Mouse (Mus musculus): Measurements from ENCODE around the gene Npas3. TPM values are rescaled to one million over a fixed set of nuclear protein-coding genes. Genes with fewer than 3 reads are reported as not detected.

The Npas3 gene
- polyA plus RNA-seq, 1 experiment from 2014 or later = 31.3 TPM

DNA sequence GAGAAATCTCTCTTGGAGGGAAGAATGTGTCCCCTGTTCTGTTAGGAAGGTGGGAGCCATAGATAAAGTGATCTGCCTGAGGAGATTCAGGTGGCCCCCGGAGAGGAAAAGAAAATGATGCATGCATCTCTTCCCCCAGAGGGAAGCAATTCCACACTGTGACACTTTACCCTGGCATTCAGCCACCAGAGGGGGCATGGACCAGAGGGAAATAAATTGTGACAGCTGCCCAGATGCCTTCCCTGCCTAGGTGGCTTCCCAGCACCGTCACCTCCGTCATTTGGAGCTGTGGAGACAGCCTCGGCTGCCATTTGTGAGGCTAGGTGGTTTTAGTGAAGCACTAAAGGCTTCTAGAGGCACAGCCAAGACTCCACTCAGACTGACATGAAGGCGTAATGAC is 498.2 kb downstream of the Npas3 start:
- no peak overlapping the region for H3K9ac ChIP-seq
- no peaks in the 10 kb centered on the region for H3K9me3 ChIP-seq
- 0 out of 2 replicates have a peak, but pooled peaks have one; percentile 48 for ATAC-seq (replicated peaks)
- WGBS = 58% methylated on average over 5 of the region's 5 CpGs
- H3K27ac ChIP-seq = no peak overlapping the region
- no peaks in the 10 kb centered on the region for H3K36me3 ChIP-seq (replicated peaks)
- no peaks in the 10 kb centered on the region for H3K27me3 ChIP-seq (replicated peaks)
- no peak overlapping the region for H3K4me3 ChIP-seq
- peaks cover 8% of the 10 kb centered on the region; the same call in 1 of the 2 replicates for H3K4me1 ChIP-seq
- no peak overlapping the region for H3K4me2 ChIP-seq

DNA sequence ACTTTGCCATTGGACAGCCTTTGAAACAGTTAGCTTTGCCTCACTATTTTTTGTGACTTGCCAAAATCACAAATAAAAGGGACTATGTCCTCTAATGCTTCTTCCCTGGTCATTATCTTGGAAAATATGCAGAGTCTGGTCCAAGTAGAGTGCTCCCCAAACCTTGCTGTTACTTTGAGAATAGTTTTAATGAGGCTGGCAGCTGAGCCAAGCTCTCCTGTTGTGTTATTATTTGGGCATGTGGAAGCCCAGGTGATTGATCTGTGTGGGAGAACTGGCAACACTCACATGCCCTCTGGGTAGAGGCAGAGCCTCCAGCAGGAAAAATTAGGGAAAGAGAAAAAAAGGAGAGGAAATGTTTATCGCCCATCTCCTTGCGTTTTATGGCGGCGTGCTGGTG is 500.9 kb downstream of the Npas3 start:
- Histone ChIP-seq H3K27ac (no peak overlapping the region), H3K27me3 (replicated peaks) (no peaks in the 10 kb centered on the region), H3K4me3 (no peak overlapping the region), H3K4me1 (peaks cover 32% of the 10 kb centered on the region), H3K9ac (no peak overlapping the region), H3K36me3 (replicated peaks) (no peaks in the 10 kb centered on the region), H3K9me3 (no peaks in the 10 kb centered on the region), H3K4me2 (no peak overlapping the region)
- 0 out of 2 replicates have a peak, but pooled peaks have one; percentile 25 for ATAC-seq (replicated peaks)
- 58% methylated on average over 4 of the region's 4 CpGs for WGBS

DNA sequence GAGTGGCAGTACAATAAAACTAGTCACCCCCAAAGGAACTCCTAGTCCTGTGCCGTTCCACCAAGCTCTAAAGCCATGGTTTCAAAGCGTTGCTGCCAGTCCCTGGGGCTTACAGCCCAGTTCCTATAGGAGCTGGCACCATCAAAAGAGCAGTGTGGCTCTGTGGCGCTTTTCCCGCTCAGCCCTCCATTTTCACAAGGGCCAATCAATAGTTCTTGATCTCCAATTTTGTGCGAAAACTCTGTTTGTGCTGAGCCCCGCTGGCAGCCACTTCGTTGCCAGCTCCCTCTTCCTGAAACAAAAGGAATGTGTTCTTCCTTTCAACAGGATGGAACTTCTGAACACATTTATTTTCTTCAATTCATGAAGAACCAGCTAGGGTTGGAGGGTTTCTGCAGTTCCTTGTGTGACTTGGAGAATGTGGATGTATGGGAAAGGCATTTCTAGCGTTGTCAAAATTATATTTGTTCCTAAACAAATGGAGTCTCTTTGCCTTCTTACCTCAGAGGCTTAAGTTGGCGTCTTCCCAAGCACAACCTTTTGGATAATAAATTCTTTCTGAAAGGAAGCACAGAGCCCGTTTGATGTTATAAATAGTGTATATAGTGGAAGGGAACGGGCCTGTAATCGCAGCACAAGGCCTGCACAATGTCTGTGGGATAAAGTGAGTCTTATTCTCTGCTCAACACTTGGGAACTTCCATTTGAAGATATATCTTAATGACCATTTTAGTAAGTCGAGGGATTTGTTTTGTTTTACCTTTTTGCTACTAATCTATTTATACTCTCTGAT is 504.0 kb downstream of the Npas3 start:
- Histone ChIP-seq H3K4me2 (no peak overlapping the region), H3K4me3 (no peak overlapping the region), H3K4me1 (peaks cover 30% of the 10 kb centered on the region), H3K36me3 (replicated peaks) (no peaks in the 10 kb centered on the region), H3K9me3 (no peaks in the 10 kb centered on the region), H3K9ac (no peak overlapping the region), H3K27ac (no peak overlapping the region; the same call in 1 of the 2 replicates), H3K27me3 (replicated peaks) (no peaks in the 10 kb centered on the region)
- WGBS = 53% methylated on average over 13 of the region's 13 CpGs
- ATAC-seq (replicated peaks) = no peak

DNA sequence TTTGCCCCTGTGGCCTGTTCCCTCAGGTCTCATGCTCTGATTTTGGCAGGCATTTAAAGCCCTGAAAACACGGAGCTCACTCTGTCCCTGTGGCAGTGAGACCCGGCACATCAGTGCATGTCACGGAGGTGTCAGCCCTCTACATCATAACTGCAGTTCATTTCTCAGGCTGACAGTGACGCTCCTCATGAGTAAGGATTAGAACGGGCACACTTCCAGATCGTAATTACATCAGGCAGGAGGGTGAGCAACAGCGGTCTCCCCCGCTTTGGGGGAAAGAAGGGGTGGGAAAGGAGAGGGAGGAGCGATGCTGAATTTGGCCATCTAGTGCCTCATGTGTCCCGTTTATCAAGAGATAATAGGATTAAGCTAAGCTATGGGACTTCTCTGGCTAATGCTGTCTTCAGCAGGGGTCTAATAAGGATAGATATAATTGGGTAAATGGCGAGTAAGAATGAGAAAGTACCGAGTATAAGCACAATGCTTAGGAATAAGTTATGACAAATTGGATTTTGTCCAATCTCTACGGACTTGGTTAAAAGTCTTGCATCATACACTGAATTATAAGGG is 505.0 kb downstream of the Npas3 start:
- peak; percentile 65 for ATAC-seq (replicated peaks)
- Histone ChIP-seq H3K36me3 (replicated peaks) (no peaks in the 10 kb centered on the region), H3K4me3 (no peak overlapping the region), H3K27ac (no peak overlapping the region), H3K27me3 (replicated peaks) (no peaks in the 10 kb centered on the region), H3K9ac (no peak overlapping the region), H3K4me1 (peaks cover 30% of the 10 kb centered on the region), H3K4me2 (peak overlapping the region; percentile 34), H3K9me3 (no peaks in the 10 kb centered on the region)
- 9% methylated on average over 13 of the region's 13 CpGs for WGBS

DNA sequence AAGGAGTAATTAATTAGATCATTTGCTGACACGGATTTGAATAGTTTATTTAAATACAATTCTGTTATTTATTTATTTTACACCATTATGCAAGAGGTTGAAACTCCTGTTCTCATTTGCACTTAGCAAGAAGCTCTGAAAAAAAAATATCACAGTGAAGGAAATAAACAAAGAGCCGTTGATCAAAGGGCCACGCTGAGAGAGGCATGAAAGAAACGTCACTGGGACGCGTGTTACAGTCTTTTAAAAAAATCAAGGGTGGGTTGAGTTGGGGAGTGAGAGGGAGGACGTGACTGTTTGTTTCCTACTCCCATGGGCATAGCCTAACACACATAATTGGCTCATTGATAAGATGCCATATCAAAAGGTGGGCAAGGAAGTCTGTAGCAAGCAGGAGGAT is 505.8 kb downstream of the Npas3 start:
- 21% methylated on average over 7 of the region's 7 CpGs for WGBS
- no peak overlapping the region for H3K9ac ChIP-seq
- no peaks in the 10 kb centered on the region for H3K27me3 ChIP-seq (replicated peaks)
- no peaks in the 10 kb centered on the region for H3K9me3 ChIP-seq
- peaks cover 30% of the 10 kb centered on the region for H3K4me1 ChIP-seq
- no peaks in the 10 kb centered on the region for H3K36me3 ChIP-seq (replicated peaks)
- H3K4me2 ChIP-seq = no peak overlapping the region
- no peak overlapping the region for H3K4me3 ChIP-seq
- no peak overlapping the region for H3K27ac ChIP-seq
- no peak for ATAC-seq (replicated peaks)

DNA sequence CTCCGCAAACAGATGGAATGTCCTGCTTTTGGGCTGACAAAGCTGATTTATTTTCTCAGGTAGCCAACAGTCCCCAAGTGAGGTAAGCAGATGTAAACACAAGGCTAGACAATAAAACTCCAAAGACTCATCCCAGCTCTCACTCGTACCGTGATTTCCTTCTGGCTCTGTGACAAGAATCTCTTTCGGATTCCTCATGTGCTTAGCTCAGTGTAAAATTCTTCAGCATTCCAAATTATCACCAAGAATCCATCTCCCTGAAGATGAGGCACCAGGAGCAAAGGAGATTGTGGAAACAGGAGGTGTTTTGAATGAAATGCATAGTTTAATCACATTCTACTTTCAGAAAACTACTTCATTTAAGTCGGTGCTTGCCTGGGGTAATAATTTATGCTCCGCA is 509.2 kb downstream of the Npas3 start:
- 70% methylated on average over 6 of the region's 6 CpGs for WGBS
- Histone ChIP-seq H3K36me3 (replicated peaks) (no peaks in the 10 kb centered on the region), H3K4me1 (peaks cover 20% of the 10 kb centered on the region), H3K9ac (no peak overlapping the region), H3K4me2 (no peak overlapping the region), H3K27me3 (replicated peaks) (no peaks in the 10 kb centered on the region), H3K9me3 (no peaks in the 10 kb centered on the region), H3K27ac (no peak overlapping the region), H3K4me3 (no peak overlapping the region)
- no peak for ATAC-seq (replicated peaks)

DNA sequence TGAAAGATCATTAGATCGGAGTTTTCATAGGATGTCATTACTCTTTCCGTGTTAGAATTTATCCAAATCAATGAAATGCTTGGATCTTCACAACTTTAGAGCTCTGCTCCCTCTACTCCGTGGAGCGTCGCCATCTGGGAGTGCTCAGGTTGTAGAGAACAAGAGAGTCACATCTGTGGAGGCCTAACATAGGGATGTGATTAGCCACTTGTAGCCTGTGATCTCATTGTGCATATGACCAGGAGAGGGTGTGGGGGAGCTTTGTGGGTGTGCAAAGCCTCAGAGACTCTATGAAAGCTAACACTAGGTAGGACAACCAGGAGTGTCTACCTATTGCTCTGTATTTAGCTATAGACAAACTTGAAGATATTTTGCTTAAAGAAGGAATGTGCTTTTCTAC is 509.9 kb downstream of the Npas3 start:
- WGBS = 78% methylated on average over 5 of the region's 5 CpGs
- no peaks in the 10 kb centered on the region for H3K27me3 ChIP-seq (replicated peaks)
- peaks cover 13% of the 10 kb centered on the region for H3K4me1 ChIP-seq
- no peak overlapping the region for H3K27ac ChIP-seq
- no peak overlapping the region for H3K4me3 ChIP-seq
- no peaks in the 10 kb centered on the region for H3K36me3 ChIP-seq (replicated peaks)
- H3K9ac ChIP-seq = no peak overlapping the region
- no peaks in the 10 kb centered on the region for H3K9me3 ChIP-seq
- no peak overlapping the region for H3K4me2 ChIP-seq
- no peak for ATAC-seq (replicated peaks)

DNA sequence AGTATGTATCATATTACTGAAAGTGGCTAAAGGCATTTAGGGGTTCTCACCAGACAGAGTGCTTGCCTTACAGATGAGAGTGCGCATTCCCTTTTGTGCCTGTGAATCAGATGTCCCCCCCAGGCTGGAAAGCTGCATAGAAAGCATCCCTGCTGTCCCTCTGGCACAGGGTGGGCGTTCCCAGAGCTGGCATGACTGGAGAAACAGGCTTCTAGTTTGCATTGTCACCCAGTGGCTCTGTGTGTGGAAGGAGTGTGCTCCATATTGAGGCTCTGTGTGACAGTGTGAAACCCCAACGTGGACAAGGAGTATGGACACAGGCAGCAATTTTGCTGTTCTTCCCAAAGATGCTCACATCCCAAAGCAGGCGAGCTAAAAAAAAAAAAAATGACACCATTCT is 515.7 kb downstream of the Npas3 start:
- peaks cover 17% of the 10 kb centered on the region for H3K4me1 ChIP-seq
- 41% methylated on average over 4 of the region's 4 CpGs for whole genome bisulfite sequencing
- no peaks in the 10 kb centered on the region for H3K36me3 ChIP-seq (replicated peaks)
- no peaks in the 10 kb centered on the region for H3K9me3 ChIP-seq
- H3K4me3 ChIP-seq = no peak overlapping the region
- no peaks in the 10 kb centered on the region for H3K27me3 ChIP-seq (replicated peaks)
- H3K9ac ChIP-seq = no peak overlapping the region
- ATAC-seq (replicated peaks) = no peak
- no peak overlapping the region for H3K4me2 ChIP-seq
- no peak overlapping the region for H3K27ac ChIP-seq

DNA sequence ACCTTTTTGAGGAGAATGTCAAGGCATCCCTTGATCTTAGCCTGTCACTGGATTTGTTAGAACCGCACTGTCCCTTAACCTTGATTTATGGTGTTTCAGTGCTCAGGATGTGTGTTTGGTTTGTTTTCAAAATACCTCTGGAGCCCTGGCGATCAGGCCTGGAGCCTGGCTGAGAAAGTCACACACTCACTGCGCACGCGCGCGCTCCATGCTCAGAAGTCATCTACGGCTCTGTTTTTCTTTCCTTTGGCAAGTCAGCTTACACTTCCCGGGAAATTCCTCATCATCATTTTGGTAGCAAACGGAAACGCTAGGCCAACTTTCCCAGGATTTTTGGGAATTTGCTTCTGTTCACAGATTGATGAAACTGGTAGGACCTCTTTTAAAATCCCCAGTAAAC is 519.9 kb downstream of the Npas3 start:
- H3K36me3 ChIP-seq (replicated peaks) = no peaks in the 10 kb centered on the region
- peak overlapping the region; percentile 34; the same call in 1 of the 2 replicates for H3K27ac ChIP-seq
- no peak overlapping the region for H3K9ac ChIP-seq
- no peak for ATAC-seq (replicated peaks)
- no peaks in the 10 kb centered on the region for H3K27me3 ChIP-seq (replicated peaks)
- H3K4me1 ChIP-seq = peaks cover 22% of the 10 kb centered on the region
- no peaks in the 10 kb centered on the region for H3K9me3 ChIP-seq
- H3K4me2 ChIP-seq = no peak overlapping the region
- WGBS = 84% methylated on average over 11 of the region's 11 CpGs
- H3K4me3 ChIP-seq = no peak overlapping the region

DNA sequence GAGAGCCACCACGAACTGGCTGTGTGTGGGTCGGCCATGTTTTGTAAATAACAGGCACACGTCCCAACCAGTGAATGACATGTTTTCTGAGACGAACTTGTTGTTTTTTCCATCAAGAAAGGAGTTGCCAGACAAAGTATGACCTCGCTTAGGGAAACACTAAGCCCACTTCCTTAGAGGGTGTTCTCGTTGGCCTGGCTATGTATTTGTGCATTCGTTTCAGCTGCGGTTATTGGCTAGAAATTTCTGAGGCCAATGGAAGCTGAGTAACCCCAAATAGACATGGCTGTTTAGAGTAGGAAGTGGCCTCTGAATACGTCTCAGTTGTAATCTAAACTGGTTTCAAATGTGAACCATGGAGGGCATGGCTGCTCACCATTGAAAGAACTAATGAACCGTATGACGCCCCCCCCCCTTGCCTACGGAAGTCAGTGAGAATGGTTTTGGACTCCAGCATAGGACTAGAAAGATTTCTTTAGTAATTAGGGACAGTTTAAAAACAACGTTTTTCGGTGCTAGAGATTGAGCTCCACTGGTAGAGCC is 523.0 kb downstream of the Npas3 start:
- no peaks in the 10 kb centered on the region for H3K36me3 ChIP-seq (replicated peaks)
- H3K27me3 ChIP-seq (replicated peaks) = no peaks in the 10 kb centered on the region
- H3K9ac ChIP-seq = no peak overlapping the region
- H3K27ac ChIP-seq = no peak overlapping the region
- H3K9me3 ChIP-seq = no peaks in the 10 kb centered on the region
- WGBS = 66% methylated on average over 14 of the region's 14 CpGs
- no peak overlapping the region for H3K4me2 ChIP-seq
- peaks cover 17% of the 10 kb centered on the region for H3K4me1 ChIP-seq
- no peak for ATAC-seq (replicated peaks)
- no peak overlapping the region for H3K4me3 ChIP-seq

DNA sequence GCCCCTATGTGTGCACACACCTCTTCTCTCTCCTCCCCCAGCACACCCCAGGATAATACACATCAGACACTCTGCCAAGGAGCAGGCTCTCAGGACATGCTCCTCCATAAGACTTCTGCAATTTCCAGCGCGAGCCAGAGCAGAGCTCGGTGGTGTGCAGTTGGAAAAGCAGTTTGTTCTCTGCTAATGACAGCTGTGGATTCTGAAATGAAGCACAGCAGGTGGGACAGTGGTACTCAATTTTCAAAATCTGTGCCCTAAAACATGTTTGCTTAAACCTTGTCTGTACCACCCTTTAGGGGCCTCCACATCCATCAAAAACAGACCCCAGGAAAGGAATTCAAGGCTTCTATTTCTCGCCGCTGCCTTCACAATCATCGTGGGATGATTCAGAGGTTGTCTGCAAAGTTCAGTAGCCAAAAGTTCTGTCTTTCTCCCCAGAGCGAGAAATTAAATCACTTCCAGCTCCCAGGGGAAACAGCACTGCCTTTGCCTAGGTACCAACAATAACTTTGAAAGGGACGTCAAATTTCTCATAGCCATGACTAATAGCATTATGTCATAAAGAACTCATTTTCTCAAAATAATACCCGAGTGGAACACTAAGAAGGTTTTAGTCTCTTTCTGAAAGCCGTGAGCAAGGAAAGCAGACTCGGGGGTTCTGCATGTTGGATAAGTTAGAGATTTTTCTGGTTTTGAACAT is 533.5 kb downstream of the Npas3 start:
- no peak for ATAC-seq (replicated peaks)
- no peak overlapping the region for H3K9ac ChIP-seq
- H3K36me3 ChIP-seq (replicated peaks) = no peaks in the 10 kb centered on the region
- H3K27ac ChIP-seq = no peak overlapping the region
- H3K4me2 ChIP-seq = no peak overlapping the region
- peaks cover 19% of the 10 kb centered on the region for H3K4me1 ChIP-seq
- 33% methylated on average over 11 of the region's 11 CpGs for WGBS
- H3K27me3 ChIP-seq (replicated peaks) = no peaks in the 10 kb centered on the region
- no peak overlapping the region for H3K4me3 ChIP-seq
- H3K9me3 ChIP-seq = no peaks in the 10 kb centered on the region

DNA sequence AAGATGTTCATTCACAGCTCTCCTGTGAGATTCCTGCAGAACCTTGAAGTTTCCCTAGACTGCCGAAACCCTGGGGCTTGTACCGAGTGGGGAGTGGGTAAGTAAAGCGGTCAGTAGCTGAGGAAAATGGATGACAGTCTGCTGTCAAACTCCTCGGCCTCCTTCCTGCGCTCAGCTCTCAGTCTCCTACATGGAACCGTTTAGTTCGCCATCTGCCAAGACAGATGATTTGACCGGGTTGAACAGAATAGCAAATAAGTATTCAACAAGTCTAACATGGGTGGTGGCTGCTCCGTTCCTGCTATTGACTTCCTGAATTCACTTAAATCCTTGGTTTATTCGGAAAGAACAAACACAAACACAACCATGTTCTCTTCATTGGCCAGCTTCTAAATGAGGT is 541.0 kb downstream of the Npas3 start:
- Histone ChIP-seq H3K9ac (no peak overlapping the region), H3K36me3 (replicated peaks) (no peaks in the 10 kb centered on the region), H3K4me2 (no peak overlapping the region), H3K27ac (no peak overlapping the region), H3K27me3 (replicated peaks) (no peaks in the 10 kb centered on the region), H3K4me1 (0 out of 2 replicates have a peak, but pooled peaks cover 7% of the 10 kb centered on the region), H3K9me3 (no peaks in the 10 kb centered on the region), H3K4me3 (no peak overlapping the region)
- no peak for ATAC-seq (replicated peaks)
- 85% methylated on average over 10 of the region's 10 CpGs for WGBS

All from midbrain, embryonic 15.5 days (tissue).